Mouse (Mus musculus) G1E-ER4 (cell line): ENCODE results near the gene Chst3. TPM values are rescaled to one million over a fixed set of nuclear protein-coding genes. Genes with fewer than 3 reads are reported as not detected.

Source experiments
- GATA1 ChIP-seq: IDR thresholded peaks from one replicate; pipeline ENCODE4 v1.8.0; 2012; ENCODE audit warnings: low read length, inconsistent platforms
- polyA plus RNA-seq: library from polyadenylated mRNA; stranded (reverse); fragments of >175 nt; gene quantifications from 2 replicates; pipeline ENCODE4 v1.2.3, GENCODE M21; 2012

Chst3 gene
- polyA plus RNA-seq, 1 experiment, result not detected

DNA sequence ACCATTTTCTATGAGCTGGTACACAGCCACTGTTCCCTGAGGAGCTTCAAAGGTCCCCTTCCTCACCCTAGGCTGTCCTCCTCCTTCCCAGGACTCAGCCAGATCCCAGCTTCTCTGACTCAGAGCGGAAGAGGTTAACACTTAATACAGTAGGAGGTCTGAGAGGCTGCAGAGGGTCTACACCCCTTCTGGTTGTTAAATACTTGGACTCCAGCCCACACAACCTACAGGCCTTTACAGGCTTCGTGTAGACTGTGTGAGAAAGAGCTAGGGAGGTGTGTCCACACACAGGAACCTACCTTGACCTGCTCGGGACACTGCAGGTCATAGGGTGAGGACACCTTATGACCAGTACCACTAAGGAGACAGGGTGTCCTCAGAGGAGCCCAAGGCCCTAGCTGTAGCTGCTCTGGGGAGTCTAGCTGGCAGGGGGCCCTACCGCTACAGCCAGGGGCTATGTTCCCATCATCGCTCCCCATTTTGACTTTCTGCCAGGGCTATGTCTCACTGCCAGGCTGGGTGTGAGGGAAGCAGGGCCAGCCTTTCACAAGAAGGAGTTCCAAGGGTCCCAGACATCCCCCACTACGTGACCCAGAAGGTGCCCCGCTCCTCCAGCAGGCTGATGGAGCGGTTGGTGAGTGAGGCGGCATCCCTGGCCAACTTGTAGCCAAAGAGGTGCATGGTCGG lies 33.9 kb downstream of the Chst3 start:
- TF ChIP-seq GATA1, result no peak

DNA sequence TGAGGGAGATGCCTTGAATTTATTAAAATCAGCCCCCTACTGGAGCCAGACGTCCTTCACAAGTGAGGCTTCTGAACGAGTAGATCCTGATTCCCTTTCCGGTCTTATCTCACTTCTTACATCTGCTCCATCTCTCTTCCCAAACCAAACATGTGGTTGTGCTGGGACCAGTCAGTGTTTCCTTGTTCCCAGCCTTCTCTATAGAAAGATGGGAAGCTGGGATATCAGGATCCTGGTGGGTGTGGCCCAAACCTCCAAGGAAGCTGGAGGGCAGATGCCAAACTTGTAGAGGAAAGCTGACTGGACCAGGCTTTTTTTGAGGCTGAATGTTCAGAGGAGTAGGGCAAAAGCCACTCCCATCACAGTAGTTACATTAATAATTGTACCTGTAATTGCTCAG lies 44.6 kb downstream of the Chst3 start:
- no peak for TF ChIP-seq GATA1

DNA sequence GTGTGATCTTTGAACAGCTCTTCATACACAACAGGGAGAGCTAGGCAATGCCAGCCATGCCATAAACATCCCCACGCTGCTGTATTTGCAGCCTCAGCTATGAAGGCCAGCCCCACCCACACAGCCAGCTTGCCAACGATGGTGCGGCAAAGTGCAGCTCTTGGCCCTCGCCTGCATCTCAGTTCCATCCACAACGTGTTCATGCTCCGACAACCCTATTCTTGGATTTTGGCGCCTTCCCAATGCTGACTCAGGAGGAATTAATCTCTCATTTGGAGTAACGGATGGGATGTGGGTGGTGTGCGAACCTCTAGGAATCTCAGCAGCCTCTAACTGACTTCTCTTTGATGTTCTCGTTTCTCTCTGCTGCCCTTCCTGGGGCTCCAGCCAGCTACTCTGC lies 46.0 kb downstream of the Chst3 start:
- TF ChIP-seq GATA1, result no peak

DNA sequence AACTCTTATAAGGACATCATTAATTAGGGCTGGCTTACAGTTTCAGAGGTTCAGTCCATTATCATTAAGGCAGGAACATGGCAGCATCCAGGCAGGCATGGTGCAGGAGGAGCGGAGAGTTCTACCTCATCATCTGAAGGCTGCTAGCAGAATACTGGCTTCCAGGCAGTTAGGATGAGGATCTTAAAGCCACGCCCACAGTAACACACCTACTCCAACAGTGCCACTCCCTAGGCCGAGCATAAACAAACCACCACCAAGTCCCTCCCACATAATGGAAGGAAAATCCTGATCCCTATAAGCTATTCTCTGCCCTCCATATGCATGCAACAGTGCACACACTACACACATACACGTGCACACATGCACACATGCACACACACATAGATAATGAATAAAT lies 46.8 kb downstream of the Chst3 start:
- no peak for TF ChIP-seq GATA1

DNA sequence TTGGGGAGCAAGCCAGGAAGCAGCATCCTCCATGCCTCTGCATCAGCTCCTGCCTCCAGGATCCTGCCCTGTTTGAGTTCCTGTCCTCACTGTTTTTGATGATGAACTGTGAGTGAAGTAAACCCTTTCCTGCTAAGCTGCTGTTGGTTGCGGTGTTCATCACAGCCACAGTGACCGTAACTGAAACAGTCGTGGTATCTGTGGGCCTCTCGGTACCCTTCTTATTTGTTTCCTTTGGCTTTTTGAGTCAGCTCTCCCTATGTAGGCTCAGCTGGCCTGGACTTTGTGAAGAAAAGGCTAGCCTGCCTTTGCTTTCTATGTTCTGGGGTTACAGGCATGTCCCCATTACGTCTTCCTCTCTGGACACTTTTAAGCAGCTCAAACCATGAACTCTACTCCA lies 47.7 kb downstream of the Chst3 start:
- TF ChIP-seq GATA1, result no peak

DNA sequence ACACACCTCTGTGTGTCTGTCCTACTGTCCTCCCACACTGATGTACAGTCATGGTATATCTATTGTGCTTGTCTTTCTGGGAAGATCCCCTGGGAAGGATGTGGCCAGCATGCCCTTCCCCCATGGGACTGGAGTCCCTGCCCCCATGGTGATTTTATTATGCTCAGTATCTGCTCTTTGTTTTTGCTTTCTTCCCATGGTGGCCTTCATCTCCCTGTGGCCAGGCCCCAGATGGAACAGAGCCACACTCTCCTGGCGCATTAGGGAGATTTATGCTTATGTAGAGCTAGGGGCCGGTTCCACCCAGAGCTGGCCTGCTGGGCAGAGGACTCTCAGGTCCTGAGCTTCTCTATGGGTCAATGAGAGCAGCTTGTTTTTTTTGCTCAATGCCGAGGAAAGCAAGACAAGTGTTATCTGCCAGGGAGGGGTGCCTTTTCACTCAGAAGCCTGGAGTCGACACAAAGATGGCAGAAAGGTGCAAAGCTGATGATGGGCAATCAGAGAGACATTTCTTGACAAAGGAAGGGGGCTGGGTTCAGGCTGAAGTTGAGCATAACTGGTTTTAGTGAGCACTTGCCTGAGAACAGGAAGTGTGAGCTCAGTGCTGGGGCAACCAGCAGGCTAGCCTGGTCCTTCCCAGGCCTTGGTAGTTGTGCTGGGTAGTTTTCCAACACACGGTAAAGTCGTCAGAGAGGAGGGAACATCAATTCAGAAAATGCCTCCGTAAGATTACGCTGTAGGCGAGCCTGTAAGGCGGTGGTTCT lies 48.6 kb downstream of the Chst3 start:
- no peak for TF ChIP-seq GATA1

DNA sequence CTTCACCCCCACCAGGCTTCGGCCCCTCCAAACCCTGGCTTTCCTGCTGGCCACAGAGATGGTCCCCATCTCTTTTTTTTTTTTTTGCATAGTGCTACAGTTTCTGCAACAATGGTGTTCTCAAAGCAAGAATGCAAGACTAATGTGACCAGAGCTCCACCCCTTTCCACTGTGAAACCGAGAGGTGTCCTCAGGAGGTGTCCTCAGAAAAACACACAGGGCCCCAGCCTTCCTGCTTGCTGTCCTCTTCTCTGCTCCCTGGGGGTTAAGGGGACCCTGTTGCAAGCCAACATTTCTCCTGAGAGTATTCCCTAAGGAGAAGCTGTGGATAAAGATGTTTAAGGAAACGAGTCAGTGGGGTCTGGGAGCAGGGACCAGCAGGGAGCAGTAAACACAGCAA lies 50.1 kb downstream of the Chst3 start:
- no peak for TF ChIP-seq GATA1

DNA sequence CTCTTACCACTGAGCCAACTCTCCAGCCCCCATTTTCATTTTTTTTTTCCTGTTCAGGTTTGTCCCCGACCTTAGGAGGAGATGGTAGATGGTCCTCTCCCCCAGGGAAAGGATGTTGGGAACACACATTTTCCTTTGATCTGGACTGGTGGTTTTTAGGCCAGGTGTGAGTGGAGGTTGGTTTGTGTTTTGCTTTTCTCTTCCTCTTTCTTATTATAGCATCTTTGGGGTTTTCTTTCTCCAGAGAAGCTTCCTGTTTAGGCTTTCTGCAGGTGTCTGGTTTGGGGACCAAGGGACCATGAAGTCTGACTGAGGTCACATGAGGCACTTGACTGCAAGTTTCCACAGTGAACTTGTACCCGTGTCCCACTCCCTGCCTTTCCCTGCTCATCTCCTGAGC lies 50.8 kb downstream of the Chst3 start:
- TF ChIP-seq GATA1, result no peak

DNA sequence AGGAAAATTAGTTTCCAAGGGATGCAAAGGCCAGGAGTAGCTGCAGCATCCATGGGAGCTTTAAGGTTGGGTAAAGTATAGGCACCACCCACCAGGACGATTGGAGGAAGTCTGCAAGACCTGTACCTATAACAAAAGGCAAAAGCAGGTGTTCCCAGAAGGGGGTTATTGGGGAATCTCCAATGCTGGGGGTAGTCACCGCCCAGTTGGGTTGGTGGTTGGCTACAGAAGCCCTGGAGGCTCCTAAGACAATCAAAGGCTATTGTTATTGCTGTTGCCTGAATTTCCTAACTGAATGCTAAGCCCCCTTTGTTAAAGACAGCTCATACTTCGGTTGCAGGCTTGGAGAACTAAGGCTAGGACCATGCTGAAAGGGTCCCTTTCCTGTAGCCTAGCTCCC lies 53.0 kb downstream of the Chst3 start:
- no peak for TF ChIP-seq GATA1

DNA sequence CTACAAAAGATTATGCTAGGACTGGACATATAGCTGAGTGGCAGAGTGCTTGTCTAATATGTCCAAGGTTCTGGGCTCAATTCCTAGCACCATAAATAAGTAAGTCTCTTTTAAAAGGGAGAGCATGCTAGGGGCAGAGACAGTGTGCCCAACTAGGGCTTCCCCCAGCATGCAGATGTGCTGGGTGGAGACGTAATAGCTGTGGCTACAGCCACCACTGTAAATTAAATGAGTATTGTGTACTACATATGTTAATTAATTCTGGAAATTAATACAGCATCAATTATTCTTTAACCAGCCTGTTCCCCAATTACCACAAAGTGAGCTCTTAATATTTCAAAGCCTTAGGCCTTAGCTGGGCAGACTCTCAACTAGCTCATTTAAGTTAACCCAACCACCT lies 54.2 kb downstream of the Chst3 start:
- TF ChIP-seq GATA1, result no peak

DNA sequence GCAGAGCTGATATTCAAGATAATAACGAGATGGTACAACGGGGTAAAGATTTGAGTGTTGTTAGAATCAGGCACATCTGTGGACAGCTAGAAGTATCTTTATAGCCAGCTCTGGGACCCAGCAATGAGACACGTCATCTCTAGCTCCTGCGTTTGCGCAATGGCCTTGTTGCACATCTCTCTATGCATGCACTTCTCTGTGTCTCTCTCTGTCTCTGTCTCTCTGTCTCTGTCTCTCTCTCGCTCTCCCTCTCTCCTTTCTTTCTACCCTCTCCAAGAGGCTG lies 56.1 kb downstream of the Chst3 start:
- TF ChIP-seq GATA1, result no peak

DNA sequence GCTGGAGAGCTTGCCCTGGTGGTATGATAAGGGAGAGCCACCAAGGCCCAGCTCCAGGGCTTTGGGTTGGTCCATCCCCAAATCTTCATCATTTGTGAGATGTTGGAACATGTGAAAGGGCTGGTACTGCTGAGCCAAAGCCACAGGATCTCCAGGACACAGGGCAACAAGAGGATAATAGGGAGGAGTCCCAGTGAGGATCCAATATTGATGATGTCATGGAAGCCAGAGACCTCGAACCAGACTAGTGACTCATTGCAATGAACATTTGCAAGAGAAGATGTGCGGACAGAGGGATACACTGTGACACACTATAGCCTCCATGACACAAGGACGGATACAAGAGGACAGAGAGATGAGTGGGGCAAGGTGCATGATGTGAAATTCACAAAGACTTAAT lies 60.9 kb downstream of the Chst3 start:
- TF ChIP-seq GATA1, result no peak

DNA sequence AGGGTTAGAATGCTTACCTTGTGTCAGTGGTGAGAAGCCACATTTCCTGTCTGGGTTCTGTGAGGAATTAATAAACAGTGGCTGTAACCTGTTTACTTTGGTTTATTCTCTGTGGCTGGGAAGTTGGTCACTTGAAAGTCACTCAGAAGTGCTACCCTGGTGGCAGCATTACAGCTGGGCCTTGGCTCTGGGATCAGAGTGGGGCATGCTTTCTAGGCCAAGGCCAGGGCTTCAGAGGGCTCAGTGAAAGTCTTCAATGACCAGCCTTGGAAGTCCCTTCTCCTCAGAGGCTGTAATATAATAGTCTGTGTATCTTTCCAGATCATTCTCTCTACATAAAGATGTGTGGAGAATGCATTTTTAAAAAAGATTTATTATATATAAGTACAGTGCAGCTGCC lies 63.0 kb downstream of the Chst3 start:
- TF ChIP-seq GATA1, result no peak

DNA sequence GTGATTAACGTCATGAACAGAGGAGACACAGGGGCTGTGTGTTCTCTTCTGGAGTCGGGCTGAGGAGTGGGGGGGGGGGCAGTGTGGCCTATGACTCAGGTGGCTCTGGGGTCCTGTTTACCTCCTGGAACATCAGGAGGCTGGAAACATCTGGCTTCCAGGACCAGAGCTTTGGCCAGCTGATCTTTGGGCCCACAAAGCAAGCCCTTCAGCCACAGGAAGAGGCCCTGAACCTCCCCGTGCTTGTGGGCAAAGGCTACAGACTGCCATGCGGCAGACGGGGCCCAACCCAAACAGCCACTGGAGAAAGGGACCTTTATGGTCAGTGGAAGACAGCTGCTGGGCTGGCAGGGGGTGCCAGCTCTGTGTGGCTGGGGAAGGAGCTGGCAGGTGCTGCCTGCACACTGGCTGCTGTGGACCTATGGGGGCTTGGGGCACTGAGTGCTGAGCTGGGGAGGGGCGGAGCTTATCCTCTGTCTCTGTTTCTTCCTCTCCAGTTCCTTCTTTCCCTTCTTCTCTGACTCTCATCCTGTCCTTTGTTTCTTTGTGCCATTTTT lies 67.9 kb downstream of the Chst3 start:
- TF ChIP-seq GATA1, result no peak

DNA sequence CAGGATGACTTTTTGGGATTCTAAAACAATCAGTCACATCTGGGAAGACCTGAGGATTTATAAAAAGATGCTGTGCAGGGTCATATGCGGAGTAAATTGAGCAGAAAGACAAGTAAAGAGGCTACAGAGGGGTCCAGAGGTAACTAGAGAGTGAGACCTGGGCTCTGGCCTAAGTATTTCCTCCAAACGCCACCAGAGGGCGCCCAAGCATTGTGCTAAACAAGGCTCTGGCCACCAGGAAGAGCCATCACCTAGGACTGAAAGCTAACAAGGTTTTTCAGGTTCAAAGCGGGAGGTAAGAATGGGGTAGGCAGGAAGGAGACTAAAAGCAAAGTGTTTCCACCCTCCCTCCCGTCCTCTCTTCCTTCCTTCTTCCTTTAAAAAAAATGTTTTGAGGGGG lies 71.0 kb downstream of the Chst3 start:
- no peak for TF ChIP-seq GATA1

DNA sequence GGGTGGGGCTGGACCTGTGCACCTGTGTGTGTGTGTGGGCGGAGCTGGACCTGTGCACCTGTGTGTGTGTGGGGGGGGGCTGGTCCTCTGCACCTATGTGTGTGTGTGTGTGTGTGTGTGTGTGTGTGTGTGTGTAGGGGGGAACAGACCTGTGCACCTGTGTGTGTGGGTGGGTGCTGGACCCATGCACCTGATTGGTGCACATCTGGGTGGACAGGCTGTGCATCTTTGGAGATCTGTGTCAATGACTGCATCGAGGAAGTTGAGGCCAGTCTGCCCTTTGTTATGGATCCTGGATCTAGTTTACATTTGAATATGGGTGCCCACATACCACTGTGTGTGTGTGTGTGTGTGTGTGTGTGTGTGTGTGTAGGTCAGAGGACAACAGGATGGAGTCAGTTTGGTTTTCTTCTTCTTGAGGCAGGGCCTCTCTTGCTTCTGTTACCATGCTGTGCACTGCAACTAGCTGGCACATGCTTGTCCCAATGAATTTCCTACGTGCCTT lies 77.4 kb downstream of the Chst3 start:
- no peak for TF ChIP-seq GATA1

DNA sequence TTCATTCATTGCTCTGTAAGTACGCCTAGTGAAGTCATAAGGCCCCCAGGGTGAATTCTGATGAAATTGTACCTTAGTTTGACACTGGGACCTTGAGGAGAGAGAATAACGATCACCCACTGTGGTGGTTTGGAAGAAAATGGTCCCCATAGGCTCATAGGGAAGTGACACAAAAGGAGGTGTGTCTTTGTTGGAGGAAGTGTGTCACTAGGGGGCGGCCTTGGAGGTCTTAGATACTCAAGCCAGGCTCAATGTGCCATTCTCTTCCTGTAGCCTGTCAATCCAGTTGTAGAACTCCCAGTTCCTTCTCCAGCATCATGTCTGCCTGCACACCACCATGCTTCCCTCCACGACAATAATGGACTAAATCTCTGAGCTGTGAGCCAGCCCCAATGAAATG lies 78.3 kb downstream of the Chst3 start:
- no peak for TF ChIP-seq GATA1
